Mouse (Mus musculus) forebrain, embryonic 15.5 days (tissue): Measurements from ENCODE around the gene Oas1g. TPM values are rescaled to one million over a fixed set of nuclear protein-coding genes. Genes with fewer than 3 reads are reported as not detected.
"Not testable (repeated sequence)": the region's sequence is repeated elsewhere in the genome, so short reads cannot be mapped to it uniquely, and the experiment has no call there.

Experiments used
- ATAC-seq: fragments of 200-750 bp; cut with Nextera tagmentation; replicated peaks from 2 replicates; pipeline ENCODE4 v1.8.0; 2017; ENCODE audit warnings: mild to moderate bottlenecking, moderate TSS enrichment, moderate library complexity
- H3K27ac ChIP-seq: fragments of 300-500 bp; sonication (generic); replicated peaks from 2 replicates; pipeline ENCODE4 v1.5.1; 2015; ENCODE audit warnings: mild to moderate bottlenecking, inconsistent platforms
- H3K27me3 ChIP-seq: fragments of 300-500 bp; sonication (generic); 2 replicates; pipeline ENCODE4 v1.6.1; 2015; ENCODE audit warnings: inconsistent platforms
- H3K36me3 ChIP-seq: fragments of 300-500 bp; sonication (generic); 2 replicates; pipeline ENCODE4 v1.6.1; 2015; ENCODE audit warnings: mild to moderate bottlenecking, inconsistent platforms
- H3K4me1 ChIP-seq: fragments of 300-500 bp; sonication (generic); 2 replicates; pipeline ENCODE4 v1.6.1; 2015; ENCODE audit warnings: inconsistent platforms
- H3K4me2 ChIP-seq: fragments of 300-500 bp; sonication (generic); replicated peaks from 2 replicates; pipeline ENCODE4 v1.6.1; 2015; ENCODE audit warnings: mild to moderate bottlenecking, inconsistent platforms
- H3K4me3 ChIP-seq: fragments of 300-500 bp; sonication (generic); 2 replicates; pipeline ENCODE4 v1.5.1; 2015; ENCODE audit warnings: mild to moderate bottlenecking, inconsistent platforms
- H3K9ac ChIP-seq: fragments of 300-500 bp; sonication (generic); replicated peaks from 2 replicates; pipeline ENCODE4 v1.6.1; 2015; ENCODE audit warnings: mild to moderate bottlenecking, inconsistent platforms
- H3K9me3 ChIP-seq: fragments of 300-500 bp; sonication (generic); 2 replicates; pipeline ENCODE4 v1.6.1; 2016; ENCODE audit warnings: inconsistent platforms
- WGBS: fragments of 180-500 bp; shearing (Covaris S2); methylation state at CpG from one replicate; pipeline ENCODE4 v1.1.7; 2015; ENCODE audit warnings: mixed read lengths; 5-methylcytosine and 5-hydroxymethylcytosine counted together
- polyA plus RNA-seq: library from polyadenylated mRNA; unstranded; fragments of >200 nt; fragmentation: Nextera tagmentation; extraction: Ambion mirVana; gene quantifications from 2 replicates; pipeline ENCODE4 v1.2.1, GENCODE M21; 2015

Gene Oas1g
- polyA plus RNA-seq = 0.09 and 0.23 TPM in 2 replicates

- not testable (repeated sequence) for ATAC-seq, H3K27ac ChIP-seq, H3K27me3 ChIP-seq, H3K9me3 ChIP-seq, H3K4me2 ChIP-seq, H3K36me3 ChIP-seq, H3K4me3 ChIP-seq, H3K9ac ChIP-seq, H3K4me1 ChIP-seq
- WGBS = 31% methylated on average over 6 of the region's 9 CpGs
These were observed at the start of gene Oas1g for GRCm38 (mm10) chr5:120887413-120887812. Oas1g (minus strand) TSS chr5:120887613.

DNA sequence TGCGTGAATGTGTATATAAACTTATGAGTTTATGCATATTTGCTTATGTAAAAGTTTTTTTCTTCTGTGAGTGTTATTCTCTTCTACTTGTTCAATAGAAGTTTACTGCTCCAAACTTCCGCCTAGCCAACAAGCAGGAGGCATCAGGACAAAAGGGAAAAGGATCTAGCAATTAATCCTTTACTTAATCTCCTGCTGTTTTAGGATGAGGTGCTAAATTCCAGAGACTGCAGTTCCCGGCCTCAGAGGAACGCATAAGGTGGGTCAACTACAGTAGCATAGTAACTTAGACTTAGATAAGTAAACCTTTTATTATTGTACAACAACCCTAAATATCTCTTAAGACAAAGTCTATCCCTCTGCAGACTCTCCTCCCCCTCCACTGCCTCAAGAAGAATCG, 46.6 kb upstream of the Oas1g start:
- Histone ChIP-seq H3K27ac (no peak overlapping the region), H3K27me3 (no peaks in the 10 kb centered on the region), H3K4me3 (no peak overlapping the region), H3K36me3 (no peaks in the 10 kb centered on the region), H3K4me1 (no peaks in the 10 kb centered on the region), H3K9ac (no peak overlapping the region), H3K4me2 (no peak overlapping the region), H3K9me3 (no peaks in the 10 kb centered on the region)
- ATAC-seq = no peak
- WGBS = 16% methylated on average over 5 of the region's 5 CpGs

DNA sequence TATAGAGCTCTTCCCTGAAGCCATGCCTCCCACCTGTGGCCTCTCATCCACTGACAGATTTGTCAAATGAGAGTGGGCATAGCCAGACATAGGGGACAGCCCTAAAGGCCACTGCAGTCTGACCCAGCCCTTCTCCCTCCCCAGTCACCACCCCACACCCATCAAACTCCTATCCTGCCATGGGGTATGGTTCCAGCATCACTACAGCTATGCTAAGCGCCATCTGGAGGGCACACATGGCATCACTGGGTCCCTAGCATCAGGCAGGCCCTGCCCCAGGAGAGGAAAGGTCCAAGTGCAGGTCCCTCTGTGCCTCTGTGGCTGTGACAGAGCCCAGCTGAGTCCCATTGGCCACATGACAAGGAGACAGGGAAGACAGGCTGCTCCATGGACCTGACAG, 39.6 kb upstream of the Oas1g start:
- no peak for ATAC-seq
- Histone ChIP-seq H3K4me1 (no peaks in the 10 kb centered on the region), H3K9me3 (no peaks in the 10 kb centered on the region), H3K36me3 (no peaks in the 10 kb centered on the region), H3K27me3 (no peaks in the 10 kb centered on the region), H3K4me2 (no peak overlapping the region), H3K4me3 (no peak overlapping the region), H3K9ac (no peak overlapping the region), H3K27ac (no peak overlapping the region)
- 0% methylated on average over 1 of the region's 1 CpGs for WGBS

DNA sequence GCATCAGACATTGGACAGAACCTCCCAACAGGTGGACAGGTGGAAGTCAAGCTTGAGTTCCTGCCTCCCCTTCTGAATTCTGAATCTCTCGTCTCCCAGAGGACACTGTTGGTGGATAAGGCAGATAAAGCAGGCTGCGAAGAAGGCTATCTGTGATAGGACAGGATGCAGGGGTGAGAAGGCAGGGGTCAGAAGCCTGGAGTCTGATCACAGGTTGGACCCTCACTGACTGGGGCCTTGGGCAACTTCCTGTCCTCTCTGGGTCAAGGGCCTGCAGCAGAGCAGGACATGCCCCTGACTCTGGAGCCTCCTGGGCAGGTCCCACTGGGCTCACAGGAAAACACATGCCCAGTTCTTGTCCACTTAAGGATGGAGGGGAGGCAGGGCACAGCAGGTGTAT, 38.9 kb upstream of the Oas1g start:
- H3K9ac ChIP-seq, H3K4me1 ChIP-seq, H3K9me3 ChIP-seq, H3K36me3 ChIP-seq, H3K27me3 ChIP-seq, H3K27ac ChIP-seq, ATAC-seq, H3K4me2 ChIP-seq, H3K4me3 ChIP-seq: not testable (repeated sequence)
- WGBS = 83% methylated on average over 2 of the region's 2 CpGs

DNA sequence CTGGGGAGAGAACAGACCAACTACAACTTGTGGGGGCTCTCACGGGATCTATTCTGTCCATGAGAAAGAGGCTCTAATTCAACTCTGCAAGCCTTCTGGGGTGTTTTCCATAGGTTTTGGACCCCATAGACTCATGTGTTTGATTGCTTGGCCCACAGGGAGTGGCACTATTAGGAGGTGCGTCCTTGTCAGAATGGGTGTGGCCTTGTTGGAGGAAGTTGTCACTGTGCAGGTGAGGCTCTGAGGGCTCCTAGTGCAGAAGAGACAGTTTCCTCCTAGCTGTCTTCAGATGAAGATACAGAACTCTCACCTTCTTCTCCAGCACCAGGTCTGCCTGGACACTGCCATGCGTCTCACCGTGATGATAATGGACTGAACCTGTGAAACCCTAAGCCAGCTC, 37.1 kb upstream of the Oas1g start:
- H3K4me3 ChIP-seq, H3K9me3 ChIP-seq, H3K9ac ChIP-seq, H3K4me1 ChIP-seq, H3K4me2 ChIP-seq, ATAC-seq, H3K27me3 ChIP-seq, H3K27ac ChIP-seq, H3K36me3 ChIP-seq: not testable (repeated sequence)
- 88% methylated on average over 4 of the region's 4 CpGs for WGBS

DNA sequence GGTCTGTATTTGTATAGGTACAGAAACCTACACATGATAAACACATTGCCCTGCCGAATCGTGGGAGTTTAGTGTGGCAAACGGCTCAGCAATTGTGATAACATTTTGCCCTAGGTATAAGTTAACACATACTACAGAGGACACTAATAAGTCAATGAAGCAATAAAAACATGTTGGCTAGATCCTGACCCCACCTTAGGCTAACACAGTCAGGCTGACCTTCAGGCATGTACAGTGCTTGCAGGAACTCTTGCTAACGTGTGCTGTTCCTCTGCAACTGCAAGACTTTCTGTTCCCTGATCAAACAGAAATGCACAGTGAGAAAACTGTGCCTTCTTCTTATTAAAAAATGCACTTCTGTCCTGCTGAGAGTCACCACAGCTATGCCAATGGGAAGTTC, 36.6 kb upstream of the Oas1g start:
- H3K9me3 ChIP-seq = no peaks in the 10 kb centered on the region
- H3K4me3 ChIP-seq = no peak overlapping the region
- no peak overlapping the region for H3K9ac ChIP-seq
- ATAC-seq = no peak
- no peaks in the 10 kb centered on the region for H3K36me3 ChIP-seq
- no peak overlapping the region for H3K27ac ChIP-seq
- WGBS = 84% methylated on average over 4 of the region's 4 CpGs
- no peaks in the 10 kb centered on the region for H3K27me3 ChIP-seq
- H3K4me2 ChIP-seq = no peak overlapping the region
- no peaks in the 10 kb centered on the region for H3K4me1 ChIP-seq

DNA sequence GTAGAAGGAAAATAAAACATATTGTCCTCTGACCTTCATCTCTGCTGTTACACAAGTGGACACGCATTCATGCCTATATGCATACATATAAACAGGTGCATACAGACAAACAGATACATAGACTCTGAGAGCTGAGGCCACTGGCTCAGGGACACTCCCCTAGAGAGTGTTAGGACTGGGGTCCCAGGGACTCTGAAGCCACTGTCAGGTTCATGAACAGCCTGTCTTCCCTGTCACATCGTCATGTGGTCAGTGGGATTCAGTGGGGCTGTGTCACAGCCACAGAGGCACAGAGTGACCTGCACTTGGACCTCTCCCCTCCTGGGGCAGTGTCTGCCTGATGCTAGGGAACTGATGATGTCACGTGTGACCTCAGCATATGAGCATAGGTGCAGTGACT, 32.9 kb upstream of the Oas1g start:
- Histone ChIP-seq H3K4me3 (no peak overlapping the region), H3K36me3 (no peaks in the 10 kb centered on the region), H3K27me3 (no peaks in the 10 kb centered on the region), H3K4me2 (no peak overlapping the region), H3K4me1 (no peaks in the 10 kb centered on the region), H3K9ac (no peak overlapping the region), H3K9me3 (no peaks in the 10 kb centered on the region), H3K27ac (no peak overlapping the region)
- WGBS = 79% methylated on average over 3 of the region's 3 CpGs
- no peak for ATAC-seq

DNA sequence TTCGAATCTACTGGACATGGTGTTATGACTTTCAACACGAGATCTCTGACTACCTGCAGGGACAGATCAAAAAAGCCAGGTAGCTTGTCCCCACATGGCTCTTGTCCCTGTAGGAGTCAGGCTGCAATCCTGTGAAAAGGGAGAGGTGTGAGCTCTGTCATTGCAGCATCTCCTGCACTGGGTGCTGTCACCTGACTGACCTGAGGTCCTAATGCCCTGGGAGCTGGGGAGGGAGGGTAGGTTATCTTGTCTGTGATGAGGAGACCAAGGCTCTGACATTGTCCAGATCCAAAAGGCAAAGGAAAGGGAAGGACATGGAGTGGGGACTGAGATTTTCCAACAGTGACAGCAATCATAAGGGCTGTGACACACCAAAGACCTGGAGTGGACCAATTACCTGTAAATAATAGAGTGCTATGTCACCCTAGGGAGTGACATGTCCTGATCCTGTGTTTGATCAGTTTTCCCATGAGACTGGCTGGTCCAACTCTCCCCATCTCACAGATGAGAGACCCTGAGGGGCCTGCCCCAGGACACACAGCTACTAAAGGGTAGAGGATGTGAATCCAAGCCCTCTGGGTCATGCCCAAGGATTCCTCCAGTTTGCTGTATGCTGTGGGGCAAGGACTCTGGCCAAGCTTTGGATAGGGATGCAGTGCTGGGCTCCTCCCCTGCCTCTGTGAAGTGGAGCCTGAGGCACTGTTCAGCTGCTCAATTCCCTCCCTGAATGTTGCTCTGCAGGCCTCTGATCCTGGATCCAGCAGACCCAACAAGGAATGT, 31.9 kb upstream of the Oas1g start:
- H3K4me2 ChIP-seq, H3K4me1 ChIP-seq, H3K27ac ChIP-seq, H3K9ac ChIP-seq, H3K36me3 ChIP-seq, H3K4me3 ChIP-seq, H3K9me3 ChIP-seq, ATAC-seq, H3K27me3 ChIP-seq: not testable (repeated sequence)
- WGBS = 71% methylated on average over 2 of the region's 2 CpGs

GRCm38 (mm10) chr5:120914204-120914603, 26.8 kb upstream of the Oas1g start, which contains the start of gene Oas1d:
Oas1d (plus strand) TSS chr5:120914536.
- not testable (repeated sequence) for H3K4me2 ChIP-seq, ATAC-seq, H3K9ac ChIP-seq, H3K27me3 ChIP-seq, H3K4me1 ChIP-seq, H3K27ac ChIP-seq, H3K36me3 ChIP-seq, H3K9me3 ChIP-seq, H3K4me3 ChIP-seq
- 42% methylated on average over 8 of the region's 8 CpGs for WGBS

DNA sequence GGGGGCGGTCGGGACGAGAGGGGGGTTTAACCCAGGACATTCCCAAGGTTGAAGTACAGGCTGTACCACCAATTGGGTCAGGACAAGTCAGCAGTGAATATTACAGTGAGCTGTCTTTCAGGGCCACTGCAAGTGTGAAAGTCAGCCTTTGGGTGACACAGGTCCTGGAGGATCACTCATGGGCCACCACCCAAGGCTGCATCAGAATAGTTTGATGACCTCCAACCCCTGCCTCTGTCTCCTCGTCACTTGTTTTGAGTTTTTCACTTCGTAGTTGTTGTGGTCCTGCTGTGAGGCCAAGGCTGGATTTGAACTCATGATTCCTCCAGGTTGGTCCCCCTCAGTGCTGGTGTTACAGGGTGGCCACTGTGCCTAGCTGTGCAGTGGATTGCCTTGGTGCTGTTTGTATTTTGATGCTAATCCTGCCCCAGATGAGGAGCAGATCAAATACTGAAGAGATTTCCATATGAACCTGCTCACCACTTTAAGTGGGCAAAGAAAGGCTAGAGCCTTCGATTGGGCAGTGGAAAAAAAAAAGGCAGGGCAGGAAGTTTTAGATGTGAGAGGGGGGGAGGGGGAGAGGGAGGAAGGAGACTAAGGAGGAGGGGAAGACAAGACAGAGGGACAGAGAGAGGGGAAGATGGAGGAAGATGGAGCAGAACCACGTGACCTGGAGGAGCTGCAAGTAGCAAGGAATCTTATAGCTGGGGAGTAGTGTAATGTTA, 20.9 kb upstream of the Oas1g start:
- Histone ChIP-seq H3K9me3 (no peaks in the 10 kb centered on the region), H3K36me3 (no peaks in the 10 kb centered on the region), H3K4me2 (no peak overlapping the region), H3K27ac (no peak overlapping the region), H3K4me3 (no peak overlapping the region), H3K27me3 (no peaks in the 10 kb centered on the region), H3K4me1 (no peaks in the 10 kb centered on the region), H3K9ac (no peak overlapping the region)
- no peak for ATAC-seq
- 56% methylated on average over 7 of the region's 7 CpGs for WGBS

GRCm38 (mm10) chr5:120906791-120907733, 19.6 kb upstream of the Oas1g start, which contains the start of gene Oas1a:
Oas1a (minus strand) TSS chr5:120907521.
- ATAC-seq, H3K4me2 ChIP-seq, H3K9me3 ChIP-seq, H3K4me3 ChIP-seq, H3K9ac ChIP-seq, H3K4me1 ChIP-seq, H3K36me3 ChIP-seq, H3K27me3 ChIP-seq, H3K27ac ChIP-seq: not testable (repeated sequence)
- 35% methylated on average over 9 of the region's 12 CpGs for WGBS

GRCm38 (mm10) chr5:120902056-120902455, 14.6 kb upstream of the Oas1g start:
- Histone ChIP-seq H3K9me3 (no peaks in the 10 kb centered on the region), H3K27me3 (no peaks in the 10 kb centered on the region), H3K36me3 (no peaks in the 10 kb centered on the region), H3K4me1 (no peaks in the 10 kb centered on the region), H3K4me2 (no peak overlapping the region), H3K4me3 (no peak overlapping the region), H3K9ac (no peak overlapping the region), H3K27ac (no peak overlapping the region)
- WGBS = 90% methylated on average over 5 of the region's 5 CpGs
- ATAC-seq = no peak
